Mouse (Mus musculus): ENCODE measurements around the gene Foxp1.

Gene Foxp1

GRCm38 (mm10) chr6:99385059-99385604 lies 137.4 kb downstream of the Foxp1 start:
- peak in 1 of 2 experiments; percentile 24 for DNase-seq

GRCm38 (mm10) chr6:99383846-99384472 lies 138.6 kb downstream of the Foxp1 start:
- no peak for DNase-seq

GRCm38 (mm10) chr6:99380146-99380545 lies 142.4 kb downstream of the Foxp1 start:
- no peak for DNase-seq

- peak; percentile 14 to 25 for DNase-seq
These were observed 143.4 kb downstream of the Foxp1 start for GRCm38 (mm10) chr6:99378997-99379710.

GRCm38 (mm10) chr6:99377716-99378115 lies 144.8 kb downstream of the Foxp1 start:
- DNase-seq = no peak

- DNase-seq = no peak
These were observed 145.4 kb downstream of the Foxp1 start for GRCm38 (mm10) chr6:99377131-99377530.

- no peak for DNase-seq
These were observed 145.8 kb downstream of the Foxp1 start for GRCm38 (mm10) chr6:99376721-99377120.

- no peak for DNase-seq
These were observed 146.7 kb downstream of the Foxp1 start for GRCm38 (mm10) chr6:99375865-99376264.

GRCm38 (mm10) chr6:99375376-99375775 lies 147.1 kb downstream of the Foxp1 start:
- DNase-seq = no peak

- no peak for DNase-seq
These were observed 147.9 kb downstream of the Foxp1 start for GRCm38 (mm10) chr6:99374448-99375271.

- no peak for DNase-seq
These were observed 150.1 kb downstream of the Foxp1 start for GRCm38 (mm10) chr6:99372427-99372826.

- DNase-seq = no peak
These were observed 150.5 kb downstream of the Foxp1 start for GRCm38 (mm10) chr6:99372016-99372415.

- DNase-seq = no peak
These were observed 152.6 kb downstream of the Foxp1 start for GRCm38 (mm10) chr6:99369931-99370330.

- DNase-seq = no peak
These were observed 153.4 kb downstream of the Foxp1 start for GRCm38 (mm10) chr6:99369156-99369555.

GRCm38 (mm10) chr6:99368118-99368753 lies 154.3 kb downstream of the Foxp1 start:
- no peak for DNase-seq

GRCm38 (mm10) chr6:99364545-99364944 lies 158.0 kb downstream of the Foxp1 start:
- no peak for DNase-seq

GRCm38 (mm10) chr6:99360581-99360980 lies 161.9 kb downstream of the Foxp1 start:
- no peak for DNase-seq

- no peak for DNase-seq
These were observed 162.6 kb downstream of the Foxp1 start for GRCm38 (mm10) chr6:99359765-99360499.

- no peak for DNase-seq
These were observed 163.4 kb downstream of the Foxp1 start for GRCm38 (mm10) chr6:99359036-99359698.

- no peak for DNase-seq
These were observed 164.6 kb downstream of the Foxp1 start for GRCm38 (mm10) chr6:99357931-99358330.

GRCm38 (mm10) chr6:99354338-99354737 lies 168.2 kb downstream of the Foxp1 start:
- DNase-seq = no peak

GRCm38 (mm10) chr6:99353441-99353840 lies 169.1 kb downstream of the Foxp1 start:
- DNase-seq = no peak

Data from kidney, adult 8-10 months (tissue).